In genomic region chr5:100489340-100489739, GRCm38 (mm10) we compare ENCODE assay signal across 33 mouse cellular contexts.
"Had no signal": no experiment of that assay in that cellular context is flagged by ENCODE, and none has a peak within 500 bp of the region (broad histone marks: within the 10 kb centered on the region; RNA-seq: fewer than 3 reads in every experiment).

No protein-coding gene starts in this region.

- H3K4me1 ChIP-seq: hindbrain, embryonic 12.5 days; hindbrain, embryonic 13.5 days; hindbrain, embryonic 15.5 days; intestine, embryonic 15.5 days had no signal

- ATAC-seq: hindbrain, embryonic 16.5 days; hindbrain, postnatal 0 days; inflammation-experienced regulatory T-cells, adult 6 months; intestine, embryonic 15.5 days; intestine, embryonic 16.5 days; intestine, postnatal 0 days had no signal

- H3K9ac ChIP-seq: heart, embryonic 12.5 days; heart, embryonic 13.5 days; heart, embryonic 15.5 days; hindbrain, embryonic 12.5 days; hindbrain, embryonic 13.5 days; hindbrain, embryonic 14.5 days; hindbrain, embryonic 15.5 days; intestine, embryonic 15.5 days; kidney, embryonic 15.5 days had no signal

- H3K27me3 ChIP-seq: heart, embryonic 12.5 days; heart, embryonic 13.5 days; heart, embryonic 15.5 days; hindbrain, embryonic 12.5 days; hindbrain, embryonic 13.5 days; hindbrain, embryonic 15.5 days; intestine, embryonic 15.5 days; kidney, embryonic 15.5 days had no signal

- DNase-seq: heart, postnatal 10 days; heart, postnatal 14 days; heart, postnatal 36 days; heart, postnatal 4 days; kidney, adult 11 months; kidney, adult 18-20 months; kidney, adult 2 months; kidney, adult 8-10 months; kidney, adult 9 months; kidney, postnatal 10 days; kidney, postnatal 14 days; kidney, postnatal 25 days; kidney, postnatal 36 days; kidney, postnatal 4 days; layer of hippocampus, adult 9-11 months; layer of hippocampus, postnatal 36 days had no signal

- H3K4me3 ChIP-seq: heart, embryonic 12.5 days; heart, embryonic 13.5 days; heart, embryonic 15.5 days; hindbrain, embryonic 10.5 days; hindbrain, embryonic 12.5 days; hindbrain, embryonic 13.5 days; hindbrain, embryonic 15.5 days; intestine, embryonic 15.5 days; kidney, embryonic 15.5 days; layer of hippocampus, adult 2 months; left cerebral cortex, adult 2 months had no signal

- H3K27ac ChIP-seq: hindbrain, embryonic 10.5 days; hindbrain, embryonic 12.5 days; hindbrain, embryonic 13.5 days; hindbrain, embryonic 14.5 days; hindbrain, embryonic 15.5 days; hindbrain, postnatal 0 days; intestine, embryonic 15.5 days; kidney, embryonic 15.5 days; layer of hippocampus, adult 2 months; left cerebral cortex, adult 2 months had no signal

- H3K36me3 ChIP-seq: intestine, embryonic 15.5 days had no signal

- H3K9me3 ChIP-seq: heart, embryonic 12.5 days; heart, embryonic 13.5 days; heart, embryonic 15.5 days; hindbrain, embryonic 10.5 days; hindbrain, embryonic 12.5 days; hindbrain, embryonic 13.5 days; hindbrain, embryonic 15.5 days; intestine, embryonic 15.5 days; kidney, embryonic 15.5 days had no signal
